Mouse (Mus musculus) CH12.LX (cell line): ENCODE measurements around the gene Snupn.

Experiments used
- CTCF ChIP-seq, 2 experiments: IDR thresholded peaks in 1 of 2; conservative IDR thresholded peaks in 1 of 2; 2 replicates each; pipeline ENCODE4 v1.5.1; 2011 to 2012; ENCODE audit warnings: low read depth in 2 of 2, low read length in 2 of 2, improper control_type of control experiment in 1 of 2, inconsistent platforms in 1 of 2, mild to moderate bottlenecking in 1 of 2, moderate library complexity in 1 of 2
- JUN ChIP-seq: IDR thresholded peaks from 2 replicates; pipeline ENCODE4 v1.6.1; 2011; ENCODE audit warnings: low read depth, mild to moderate bottlenecking, low read length, improper control_type of control experiment, moderate library complexity; ENCODE audit not compliant: insufficient read depth
- POLR2A ChIP-seq: IDR thresholded peaks from 2 replicates; pipeline ENCODE4 v1.6.1; 2011; ENCODE audit warnings: low read depth, mild to moderate bottlenecking, improper control_type of control experiment, low read length

GRCm38 (mm10) chr9:56994286-56995197, 43.9 kb downstream of the Snupn start, which contains the start of gene Ptpn9:
- peak in 1 of 2 experiments; percentile 72; a peak in 2 of 4 replicates for TF ChIP-seq CTCF (conservative IDR thresholded peaks at IDR 0.05 in 1 of 2, IDR thresholded peaks at IDR 0.05 in 1 of 2; ENCODE audit: low read depth in 2 of 2, low read length in 2 of 2)
- peak; percentile 72 for TF ChIP-seq POLR2A
- no peak for TF ChIP-seq JUN
